Mouse (Mus musculus): ENCODE results near the gene Cldn22.

- TF ChIP-seq POLR2A (IDR thresholded peaks at IDR 0.05; ENCODE audit: low read depth, low read length) (no peak), CTCF (conservative IDR thresholded peaks at IDR 0.05; ENCODE audit: insufficient read depth, insufficient read length, low read depth, low read length) (no peak)
These were observed 8.3 kb downstream of the Cldn22 start for GRCm38 (mm10) chr8:47832616-47833015.

All from kidney, adult 2 months (tissue).